Mouse (Mus musculus): ENCODE measurements around the gene Olfr191. TPM values are rescaled to one million over a fixed set of nuclear protein-coding genes. Genes with fewer than 3 reads are reported as not detected.

Gene Olfr191
- polyA plus RNA-seq, 1 experiment from 2014 or later = not detected

DNA sequence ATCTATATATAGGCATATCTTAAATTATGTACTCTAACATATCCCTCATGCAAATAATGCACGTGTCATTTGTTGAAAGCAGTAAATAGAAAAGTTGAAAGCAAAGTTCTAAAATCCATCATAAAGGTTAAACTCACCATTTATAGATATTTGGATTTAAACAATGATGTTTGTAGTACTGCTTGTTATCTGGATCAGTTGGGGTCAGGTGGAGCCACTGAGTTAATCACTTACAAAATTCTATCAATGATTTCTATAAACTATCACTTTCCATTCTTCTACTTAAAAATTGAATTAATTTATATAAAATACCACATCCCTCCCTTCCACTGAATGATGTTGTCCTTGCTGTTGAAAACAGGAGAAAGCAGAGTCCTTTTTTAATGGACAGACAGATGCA, 40.8 kb downstream of the Olfr191 start:
- no peak for ATAC-seq (replicated peaks; ENCODE audit: insufficient number of reproducible peaks, insufficient read depth, low FRiP score, low read depth)
- Histone ChIP-seq H3K4me1 (replicated peaks) (no peaks in the 10 kb centered on the region), H3K27me3 (no peaks in the 10 kb centered on the region), H3K4me3 (no peak overlapping the region), H3K9ac (no peak overlapping the region), H3K4me2 (no peak overlapping the region), H3K27ac (no peak overlapping the region), H3K36me3 (no peaks in the 10 kb centered on the region), H3K9me3 (replicated peaks) (no peaks in the 10 kb centered on the region)
- 59% methylated on average over 1 of the region's 1 CpGs for WGBS

DNA sequence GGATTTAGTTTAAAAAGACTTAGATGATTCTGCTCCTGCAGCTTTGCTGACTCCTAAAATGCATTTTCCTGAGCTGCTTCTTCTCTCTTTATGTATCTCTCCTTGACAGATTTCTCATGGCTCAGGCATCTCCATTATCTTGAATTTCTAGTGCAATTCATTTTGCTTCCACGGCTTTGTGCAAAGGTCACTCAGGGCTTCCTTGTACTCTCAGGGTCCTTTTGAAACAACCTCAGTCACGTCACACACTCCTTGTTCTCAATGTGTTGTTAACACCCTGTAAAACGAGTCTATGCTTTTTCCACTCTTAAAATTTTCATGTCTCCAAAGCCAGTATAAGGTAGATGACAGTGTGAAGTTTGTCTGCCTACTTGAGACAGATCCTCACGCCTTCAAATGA, 42.0 kb downstream of the Olfr191 start:
- no peak overlapping the region for H3K9ac ChIP-seq
- H3K4me3 ChIP-seq = no peak overlapping the region
- H3K4me2 ChIP-seq = no peak overlapping the region
- no peak for ATAC-seq (replicated peaks; ENCODE audit: insufficient number of reproducible peaks, insufficient read depth, low FRiP score, low read depth)
- no peaks in the 10 kb centered on the region for H3K9me3 ChIP-seq (replicated peaks)
- no peaks in the 10 kb centered on the region for H3K36me3 ChIP-seq
- no peaks in the 10 kb centered on the region for H3K27me3 ChIP-seq
- H3K27ac ChIP-seq = no peak overlapping the region
- H3K4me1 ChIP-seq (replicated peaks) = no peaks in the 10 kb centered on the region
- 50% methylated on average over 4 of the region's 4 CpGs for WGBS

DNA sequence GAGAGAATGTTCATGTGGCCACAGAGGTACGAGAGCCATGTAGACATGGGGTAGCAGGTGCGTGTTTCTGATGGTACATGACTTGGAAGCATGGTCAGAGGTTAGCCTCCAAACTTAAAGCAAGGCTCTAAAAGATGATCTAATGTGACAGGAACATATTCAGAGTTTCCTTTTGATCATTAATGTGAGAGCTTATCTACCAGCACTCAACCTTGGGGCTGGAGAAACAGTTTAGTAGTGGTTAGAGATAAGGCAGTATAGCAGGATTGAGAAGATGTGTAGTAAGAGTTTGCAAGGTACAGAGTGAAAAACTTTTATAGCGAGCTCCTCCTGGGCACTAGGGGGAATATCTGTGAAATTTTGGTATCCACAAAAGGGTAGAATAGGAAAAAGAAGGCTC, 43.8 kb downstream of the Olfr191 start:
- Histone ChIP-seq H3K9me3 (replicated peaks) (no peaks in the 10 kb centered on the region), H3K9ac (no peak overlapping the region), H3K4me2 (no peak overlapping the region), H3K27me3 (no peaks in the 10 kb centered on the region), H3K27ac (no peak overlapping the region), H3K36me3 (no peaks in the 10 kb centered on the region), H3K4me1 (replicated peaks) (no peaks in the 10 kb centered on the region), H3K4me3 (no peak overlapping the region)
- 72% methylated on average over 3 of the region's 3 CpGs for WGBS
- no peak for ATAC-seq (replicated peaks; ENCODE audit: insufficient number of reproducible peaks, insufficient read depth, low FRiP score, low read depth)

DNA sequence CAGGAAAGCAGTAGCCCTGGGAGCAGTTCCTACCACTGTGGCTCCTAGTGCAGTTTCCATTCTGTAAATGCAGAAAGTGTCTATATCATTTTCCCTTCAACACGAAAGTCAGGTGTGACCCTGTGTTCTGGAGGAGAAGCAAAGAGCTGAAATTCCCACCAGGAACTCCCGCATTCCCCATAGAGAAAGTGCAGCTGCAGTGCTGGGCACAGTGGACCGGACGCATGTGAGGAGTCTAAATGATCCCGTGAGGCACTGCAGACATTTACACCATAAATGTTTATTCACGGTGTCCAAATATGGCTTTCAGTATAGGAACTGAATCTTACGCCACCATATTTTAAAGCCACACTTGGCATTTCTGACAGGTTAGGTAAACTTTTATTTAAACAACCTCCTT, 49.9 kb downstream of the Olfr191 start, which contains the start of gene Olfr187:
Gene Olfr187, minus strand, starts transcription at position 58 of the 400 bp plus-strand sequence.
- Histone ChIP-seq H3K4me3 (no peak within 1 kb of the TSS), H3K4me2 (no peak within 1 kb of the TSS), H3K9me3 (replicated peaks) (no peaks in the 10 kb centered on the region), H3K4me1 (replicated peaks) (no peaks in the 10 kb centered on the region), H3K27ac (no peak within 1 kb of the TSS), H3K36me3 (no peaks in the 10 kb centered on the region), H3K9ac (no peak within 1 kb of the TSS), H3K27me3 (no peaks in the 10 kb centered on the region)
- WGBS = 80% methylated on average over 7 of the region's 7 CpGs
- no peak for ATAC-seq (replicated peaks; ENCODE audit: insufficient number of reproducible peaks, insufficient read depth, low FRiP score, low read depth)

Other genes with a start within 250 kb of the Olfr191 start
- gene Olfr177, start 215.1 kb downstream of the Olfr191 start, polyA plus RNA-seq (2015; fragmentation: Nextera tagmentation; extraction: Ambion mirVana) = not detected in 2 replicates
- gene Olfr178, start 197.8 kb downstream of the Olfr191 start, polyA plus RNA-seq (2015; fragmentation: Nextera tagmentation; extraction: Ambion mirVana) = not detected in 2 replicates
- gene Olfr181, start 161.1 kb downstream of the Olfr191 start, polyA plus RNA-seq (2015; fragmentation: Nextera tagmentation; extraction: Ambion mirVana) = not detected in 2 replicates
- not detected in 2 replicates for gene Olfr180, start 160.4 kb downstream of the Olfr191 start, polyA plus RNA-seq (2015; fragmentation: Nextera tagmentation; extraction: Ambion mirVana)
- gene Olfr183, start 94.5 kb downstream of the Olfr191 start, polyA plus RNA-seq (2015; fragmentation: Nextera tagmentation; extraction: Ambion mirVana) = not detected in 2 replicates
- not detected in 2 replicates for gene Olfr186, start 59.5 kb downstream of the Olfr191 start, polyA plus RNA-seq (2015; fragmentation: Nextera tagmentation; extraction: Ambion mirVana)
- not detected in 2 replicates for gene Olfr187, start 50.1 kb downstream of the Olfr191 start, polyA plus RNA-seq (2015; fragmentation: Nextera tagmentation; extraction: Ambion mirVana)
- not detected in 2 replicates for gene Olfr190, start 11.8 kb downstream of the Olfr191 start, polyA plus RNA-seq (2015; fragmentation: Nextera tagmentation; extraction: Ambion mirVana)
- gene Olfr193, start 22.1 kb upstream of the Olfr191 start, polyA plus RNA-seq (2015; fragmentation: Nextera tagmentation; extraction: Ambion mirVana) = not detected in 2 replicates
- not detected in 2 replicates for gene Olfr194, start 31.2 kb upstream of the Olfr191 start, polyA plus RNA-seq (2015; fragmentation: Nextera tagmentation; extraction: Ambion mirVana)
- gene Olfr195, start 57.2 kb upstream of the Olfr191 start, polyA plus RNA-seq (2015; fragmentation: Nextera tagmentation; extraction: Ambion mirVana) = not detected in 2 replicates
- not detected in 2 replicates for gene Olfr196, start 80.6 kb upstream of the Olfr191 start, polyA plus RNA-seq (2015; fragmentation: Nextera tagmentation; extraction: Ambion mirVana)
- not detected in 2 replicates for gene Olfr198, start 113.7 kb upstream of the Olfr191 start, polyA plus RNA-seq (2015; fragmentation: Nextera tagmentation; extraction: Ambion mirVana)
- not detected in 2 replicates for gene Olfr199, start 129.9 kb upstream of the Olfr191 start, polyA plus RNA-seq (2015; fragmentation: Nextera tagmentation; extraction: Ambion mirVana)
- gene Olfr201, start 182.8 kb upstream of the Olfr191 start, polyA plus RNA-seq (2015; fragmentation: Nextera tagmentation; extraction: Ambion mirVana) = not detected in 2 replicates
- not detected in 2 replicates for gene Olfr202, start 197.0 kb upstream of the Olfr191 start, polyA plus RNA-seq (2015; fragmentation: Nextera tagmentation; extraction: Ambion mirVana)
- gene Olfr203, start 209.1 kb upstream of the Olfr191 start, polyA plus RNA-seq (2015; fragmentation: Nextera tagmentation; extraction: Ambion mirVana) = not detected in 2 replicates
- not detected in 2 replicates for gene Olfr204, start 228.4 kb upstream of the Olfr191 start, polyA plus RNA-seq (2015; fragmentation: Nextera tagmentation; extraction: Ambion mirVana)
- not detected in 2 replicates for gene Olfr205, start 241.3 kb upstream of the Olfr191 start, polyA plus RNA-seq (2015; fragmentation: Nextera tagmentation; extraction: Ambion mirVana)